Mouse (Mus musculus): ENCODE data around the gene Pitpnm3. TPM values are rescaled to one million over a fixed set of nuclear protein-coding genes. Genes with fewer than 3 reads are reported as not detected.

Pitpnm3 gene
- polyA plus RNA-seq, 1 experiment from 2014 or later, result 1.8 TPM

DNA sequence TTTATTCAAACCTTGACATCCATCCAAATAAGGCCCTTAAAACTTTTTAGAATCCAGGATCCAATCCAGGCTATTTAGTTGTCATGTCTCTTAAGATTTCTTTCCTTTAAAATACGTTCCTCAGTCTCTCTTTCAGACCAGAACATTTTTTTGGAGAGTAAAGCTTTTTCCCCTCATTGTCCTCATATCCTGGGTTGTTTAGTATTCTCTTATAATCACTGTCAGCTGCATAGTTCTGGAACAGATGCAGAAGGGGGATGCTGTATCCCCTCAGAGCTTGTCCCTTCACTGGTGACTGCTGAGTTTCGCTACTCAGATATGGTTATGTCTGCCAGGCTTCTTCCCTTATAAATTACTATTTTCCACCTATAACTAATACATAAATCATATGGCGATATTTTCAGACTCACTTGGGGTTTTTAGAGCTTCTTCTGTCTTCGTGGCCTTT, 20.4 kb upstream of the Pitpnm3 start:
- Histone ChIP-seq H3K4me3 (no peak overlapping the region), H3K9ac (replicated peaks) (no peak overlapping the region), H3K4me1 (peaks cover 19% of the 10 kb centered on the region), H3K27me3 (no peaks in the 10 kb centered on the region), H3K36me3 (peaks cover 36% of the 10 kb centered on the region), H3K4me2 (replicated peaks) (no peak overlapping the region), H3K9me3 (no peaks in the 10 kb centered on the region), H3K27ac (replicated peaks) (peak overlapping the region; percentile 80)
- 77% methylated on average over 4 of the region's 4 CpGs for WGBS
- ATAC-seq (replicated peaks), result no peak

- 35% methylated on average over 11 of the region's 11 CpGs for WGBS
- Histone ChIP-seq H3K36me3 (peaks cover 36% of the 10 kb centered on the region), H3K9ac (replicated peaks) (peak overlapping the region; percentile 31; the same call in 1 of the 2 replicates), H3K27me3 (no peaks in the 10 kb centered on the region), H3K27ac (replicated peaks) (peak overlapping the region; percentile 80), H3K4me1 (peaks cover 19% of the 10 kb centered on the region), H3K4me2 (replicated peaks) (0 out of 2 replicates have a peak overlapping the region, but pooled peaks have one; percentile 9), H3K9me3 (no peaks in the 10 kb centered on the region), H3K4me3 (no peak overlapping the region)
- peak; percentile 70; the same call in 1 of the 2 replicates for ATAC-seq (replicated peaks)
These were observed 19.8 kb upstream of the Pitpnm3 start for GRCm38 (mm10) chr11:72155186-72155980.

DNA sequence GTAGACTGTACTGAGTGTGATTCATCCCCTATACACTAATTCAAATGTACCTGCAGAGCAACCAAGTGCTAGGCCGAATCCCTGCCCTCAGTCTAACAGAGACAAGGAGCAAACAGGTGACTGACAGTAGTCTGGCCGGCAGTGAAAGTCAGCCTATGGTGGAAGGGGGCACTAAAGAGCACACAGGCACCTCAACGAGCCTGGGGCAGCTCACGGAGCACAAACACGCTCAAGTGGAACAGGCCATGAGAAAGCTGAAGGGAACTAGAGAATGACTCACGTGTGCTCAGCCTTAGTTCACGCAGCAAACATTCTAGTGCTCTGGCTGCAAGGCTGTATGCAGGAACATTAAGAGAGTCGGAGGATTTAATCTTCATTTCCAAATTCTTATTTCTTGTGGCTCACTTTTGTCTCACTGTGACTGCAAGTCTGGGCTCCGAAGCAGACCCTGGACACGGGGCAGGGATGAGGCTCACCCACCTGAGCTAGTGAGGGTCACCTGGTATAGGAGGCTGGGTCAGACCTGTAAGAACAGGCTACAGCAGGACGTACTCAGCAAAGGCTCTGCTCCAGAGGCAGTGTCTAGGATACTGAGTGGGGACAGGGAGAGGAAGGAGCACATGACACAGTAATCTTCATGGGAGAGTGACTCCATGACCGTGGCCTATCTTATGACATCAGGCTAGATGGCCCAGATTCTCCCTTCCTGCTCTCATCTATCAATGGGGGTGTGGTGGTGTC, 17.7 kb upstream of the Pitpnm3 start:
- 83% methylated on average over 12 of the region's 12 CpGs for WGBS
- ATAC-seq (replicated peaks), result no peak
- Histone ChIP-seq H3K9ac (replicated peaks) (no peak overlapping the region), H3K4me3 (no peak overlapping the region), H3K27ac (replicated peaks) (no peak overlapping the region), H3K36me3 (peaks cover 28% of the 10 kb centered on the region), H3K27me3 (no peaks in the 10 kb centered on the region), H3K9me3 (no peaks in the 10 kb centered on the region), H3K4me2 (replicated peaks) (no peak overlapping the region), H3K4me1 (peaks cover 23% of the 10 kb centered on the region)

DNA sequence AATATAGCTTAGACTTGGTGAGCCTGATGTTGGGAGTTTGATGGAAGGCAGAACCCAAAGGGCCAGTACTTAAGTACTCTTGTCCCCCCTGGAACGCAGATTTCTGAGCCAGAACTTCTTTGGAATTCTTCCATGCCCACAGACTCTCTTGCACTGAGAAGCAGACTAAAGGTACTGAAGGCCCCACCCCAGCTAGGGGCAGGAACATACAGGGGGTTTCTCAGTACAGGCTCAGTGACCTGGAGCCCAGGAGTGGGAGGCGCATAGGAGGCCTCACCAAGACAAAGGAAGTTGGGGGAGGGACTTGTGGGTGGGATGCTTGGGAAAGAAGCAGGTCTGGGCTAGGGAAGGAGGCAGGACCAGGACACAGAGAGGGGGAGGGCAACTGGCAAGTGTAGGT, 15.5 kb upstream of the Pitpnm3 start:
- H3K4me1 ChIP-seq, result peaks cover 32% of the 10 kb centered on the region
- 62% methylated on average over 2 of the region's 2 CpGs for WGBS
- no peak overlapping the region for H3K9ac ChIP-seq (replicated peaks)
- no peak overlapping the region for H3K4me3 ChIP-seq
- H3K4me2 ChIP-seq (replicated peaks), result no peak overlapping the region
- no peaks in the 10 kb centered on the region for H3K27me3 ChIP-seq
- ATAC-seq (replicated peaks), result no peak
- peaks cover 15% of the 10 kb centered on the region for H3K36me3 ChIP-seq
- no peaks in the 10 kb centered on the region for H3K9me3 ChIP-seq
- no peak overlapping the region for H3K27ac ChIP-seq (replicated peaks)

DNA sequence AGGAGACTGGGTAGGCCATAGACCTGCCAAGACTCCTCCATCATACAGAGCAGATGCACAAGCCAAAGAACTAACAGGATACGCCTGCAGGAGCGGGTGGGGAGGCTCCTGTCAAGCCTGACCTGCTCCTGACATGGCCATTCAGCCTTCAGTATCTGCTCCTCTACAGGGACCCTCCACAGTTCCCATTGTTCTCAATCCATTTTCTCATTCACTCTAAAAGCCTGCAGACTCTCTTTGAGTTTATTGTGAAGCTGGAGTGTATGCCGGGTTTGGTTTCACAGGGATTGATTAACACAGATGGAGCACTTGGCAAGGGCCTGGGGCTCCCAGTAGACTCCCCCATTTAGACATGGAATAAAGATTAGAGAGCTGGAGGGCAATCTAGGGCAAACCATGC, 12.3 kb upstream of the Pitpnm3 start:
- peaks cover 16% of the 10 kb centered on the region for H3K4me1 ChIP-seq
- no peaks in the 10 kb centered on the region for H3K36me3 ChIP-seq
- H3K9ac ChIP-seq (replicated peaks), result no peak overlapping the region
- H3K4me3 ChIP-seq, result no peak overlapping the region
- no peak overlapping the region for H3K4me2 ChIP-seq (replicated peaks)
- ATAC-seq (replicated peaks), result peak; percentile 72
- WGBS, result 2% methylated on average over 3 of the region's 3 CpGs
- no peaks in the 10 kb centered on the region for H3K27me3 ChIP-seq
- no peaks in the 10 kb centered on the region for H3K9me3 ChIP-seq
- no peak overlapping the region; the same call in 1 of the 2 replicates for H3K27ac ChIP-seq (replicated peaks)

DNA sequence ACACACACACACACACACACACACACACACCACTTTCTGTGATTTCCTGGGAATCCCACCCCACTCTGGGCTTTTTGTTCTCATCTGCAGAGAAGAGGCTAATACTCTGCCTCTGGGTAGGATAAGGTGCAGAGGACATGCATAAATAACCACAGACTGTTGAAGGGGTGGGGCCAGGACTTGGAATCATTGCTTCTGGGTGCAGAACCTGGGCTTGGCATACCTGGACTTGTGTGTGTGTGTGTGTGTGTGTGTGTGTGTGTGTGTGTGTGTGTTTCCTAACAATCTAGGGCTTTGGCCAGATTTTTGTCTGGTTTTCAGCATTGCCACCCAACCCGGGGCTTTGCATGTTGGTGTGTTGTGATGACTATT, 10.3 kb upstream of the Pitpnm3 start:
- 82% methylated on average over 1 of the region's 1 CpGs for WGBS
- Histone ChIP-seq H3K36me3 (no peaks in the 10 kb centered on the region), H3K27ac (replicated peaks) (no peak overlapping the region), H3K4me3 (no peak overlapping the region), H3K9me3 (no peaks in the 10 kb centered on the region), H3K4me2 (replicated peaks) (no peak overlapping the region), H3K9ac (replicated peaks) (no peak overlapping the region), H3K4me1 (peaks cover 16% of the 10 kb centered on the region), H3K27me3 (no peaks in the 10 kb centered on the region)
- no peak for ATAC-seq (replicated peaks)

- WGBS, result 10% methylated on average over 2 of the region's 2 CpGs
- Histone ChIP-seq H3K36me3 (no peaks in the 10 kb centered on the region), H3K9ac (replicated peaks) (no peak overlapping the region), H3K4me3 (no peak overlapping the region), H3K9me3 (no peaks in the 10 kb centered on the region), H3K4me1 (peaks cover 16% of the 10 kb centered on the region), H3K27me3 (no peaks in the 10 kb centered on the region), H3K27ac (replicated peaks) (no peak overlapping the region), H3K4me2 (replicated peaks) (no peak overlapping the region)
- no peak for ATAC-seq (replicated peaks)
These were observed 9.8 kb upstream of the Pitpnm3 start for GRCm38 (mm10) chr11:72145182-72145876.

DNA sequence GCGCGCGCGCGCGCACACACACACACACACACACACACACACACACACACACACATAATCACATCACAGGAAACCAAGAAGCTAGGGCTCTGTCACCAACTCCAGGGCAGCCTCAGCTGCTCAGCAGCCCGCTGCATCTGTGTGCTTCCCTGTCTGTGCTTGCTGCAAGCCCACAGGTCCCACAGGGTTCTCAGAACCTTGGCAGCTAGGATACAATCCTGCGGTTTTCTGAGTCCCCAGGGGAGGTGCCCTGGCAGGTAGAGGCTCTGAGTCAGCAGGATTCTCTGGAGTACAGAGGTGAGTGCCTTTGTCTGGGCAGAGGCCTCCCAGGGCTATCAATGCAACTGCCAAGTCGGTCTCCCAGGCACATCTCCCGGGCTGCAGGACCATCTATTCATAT, 7.3 kb upstream of the Pitpnm3 start:
- Histone ChIP-seq H3K4me2 (replicated peaks) (no peak overlapping the region), H3K9me3 (no peaks in the 10 kb centered on the region), H3K4me1 (peaks cover 8% of the 10 kb centered on the region; the same call in 1 of the 2 replicates), H3K36me3 (no peaks in the 10 kb centered on the region), H3K4me3 (no peak overlapping the region), H3K27ac (replicated peaks) (no peak overlapping the region), H3K9ac (replicated peaks) (no peak overlapping the region), H3K27me3 (0 out of 2 replicates have a peak, but pooled peaks cover 2% of the 10 kb centered on the region)
- 40% methylated on average over 10 of the region's 10 CpGs for WGBS
- no peak for ATAC-seq (replicated peaks)

DNA sequence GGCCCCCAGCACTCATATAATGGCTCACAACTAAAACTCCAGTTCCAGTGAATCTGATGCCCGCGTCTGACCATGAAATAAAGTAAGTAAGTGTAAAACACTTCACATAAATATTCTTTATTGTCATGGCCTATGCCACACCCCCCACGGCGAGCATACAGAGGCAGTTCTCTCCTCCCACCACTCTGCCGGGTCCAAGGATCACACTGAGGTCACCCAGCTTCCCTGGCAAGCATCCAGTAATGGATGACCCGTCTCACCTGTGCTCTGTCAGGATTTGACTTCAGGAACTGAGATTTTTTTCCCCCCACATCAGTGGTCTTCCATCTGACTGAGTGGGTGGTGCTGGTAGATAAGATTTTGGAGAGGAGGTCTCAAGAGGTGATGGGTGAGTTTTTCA, 4.6 kb upstream of the Pitpnm3 start:
- ATAC-seq (replicated peaks), result no peak
- 66% methylated on average over 6 of the region's 6 CpGs for WGBS
- no peaks in the 10 kb centered on the region for H3K9me3 ChIP-seq
- peaks cover 21% of the 10 kb centered on the region for H3K27me3 ChIP-seq
- H3K4me2 ChIP-seq (replicated peaks), result no peak overlapping the region
- H3K4me1 ChIP-seq, result peaks cover 8% of the 10 kb centered on the region
- no peaks in the 10 kb centered on the region for H3K36me3 ChIP-seq
- no peak overlapping the region for H3K27ac ChIP-seq (replicated peaks)
- no peak overlapping the region for H3K9ac ChIP-seq (replicated peaks)
- H3K4me3 ChIP-seq, result no peak overlapping the region

- Histone ChIP-seq H3K27ac (replicated peaks) (no peak overlapping the region), H3K36me3 (no peaks in the 10 kb centered on the region), H3K4me3 (peak overlapping the region; percentile 53), H3K4me2 (replicated peaks) (peak overlapping the region; percentile 99), H3K27me3 (peaks cover 39% of the 10 kb centered on the region), H3K9ac (replicated peaks) (peak overlapping the region; percentile 62), H3K9me3 (no peaks in the 10 kb centered on the region), H3K4me1 (peaks cover 27% of the 10 kb centered on the region)
- 38% methylated on average over 11 of the region's 11 CpGs for WGBS
- no peak for ATAC-seq (replicated peaks)
These were observed 829 bp upstream of the Pitpnm3 start for GRCm38 (mm10) chr11:72136231-72136982.

- peak; percentile 44 for ATAC-seq (replicated peaks)
- Histone ChIP-seq H3K27ac (replicated peaks) (no peak overlapping the region), H3K27me3 (peaks cover 39% of the 10 kb centered on the region), H3K4me2 (replicated peaks) (peak overlapping the region; percentile 99), H3K4me1 (peaks cover 36% of the 10 kb centered on the region), H3K9ac (replicated peaks) (peak overlapping the region; percentile 62), H3K9me3 (no peaks in the 10 kb centered on the region), H3K36me3 (no peaks in the 10 kb centered on the region), H3K4me3 (peak overlapping the region; percentile 53)
- WGBS, result 14% methylated on average over 24 of the region's 24 CpGs
These were observed 819 bp downstream of the Pitpnm3 start for GRCm38 (mm10) chr11:72134536-72135382.

Measured in forebrain, embryonic 15.5 days (tissue).